Mouse (Mus musculus) limb, embryonic 13.5 days (tissue): ENCODE data around the gene C1ql2. TPM values are rescaled to one million over a fixed set of nuclear protein-coding genes. Genes with fewer than 3 reads are reported as not detected.

ENCODE experiments used
- polyA plus RNA-seq: library from polyadenylated mRNA; unstranded; fragments of >200 nt; fragmentation: Nextera tagmentation; extraction: Ambion mirVana; gene quantifications from 2 replicates; pipeline ENCODE4 v1.2.1, GENCODE M21; 2015

C1ql2 gene
- polyA plus RNA-seq, 1 experiment from 2014 or later: 0.09 TPM

Other genes with a start within 250 kb of the C1ql2 start
- gene Dbi, start 219.5 kb upstream of the C1ql2 start, polyA plus RNA-seq: 605 and 606 TPM in 2 replicates
- gene 3110009E18Rik, start 219.4 kb upstream of the C1ql2 start, polyA plus RNA-seq: 18.9 and 20.9 TPM in 2 replicates
- gene Steap3, start 67.9 kb upstream of the C1ql2 start, polyA plus RNA-seq: 5.1 and 5.6 TPM in 2 replicates
- gene Marco, start 164.4 kb downstream of the C1ql2 start, polyA plus RNA-seq: 0.22 and 0.26 TPM in 2 replicates